Mouse (Mus musculus) cerebellum, adult 9-10 months (tissue): ENCODE results near the gene Ypel1.

ENCODE experiments used
- DNase-seq: peaks from one replicate; pipeline ENCODE4 v3.0.0; 2022

Gene Ypel1

GRCm38 (mm10) chr16:17088346-17088745 lies 18.9 kb downstream of the Ypel1 start:
- DNase-seq = no peak

GRCm38 (mm10) chr16:17096938-17097337 lies 27.4 kb downstream of the Ypel1 start:
- DNase-seq = no peak

- DNase-seq = no peak
Observed at GRCm38 (mm10) chr16:17102630-17103220, 33.2 kb downstream of the Ypel1 start.

GRCm38 (mm10) chr16:17104600-17104999 lies 35.1 kb downstream of the Ypel1 start:
- DNase-seq = no peak

- peak; percentile 78 for DNase-seq
Observed at GRCm38 (mm10) chr16:17110771-17111743, 41.6 kb downstream of the Ypel1 start, which contains the start of gene Ppil2. TSS of gene Ppil2 (minus strand) at chr16:17111257.

GRCm38 (mm10) chr16:17117309-17117799 lies 47.9 kb downstream of the Ypel1 start:
- no peak for DNase-seq

GRCm38 (mm10) chr16:17121569-17121968 lies 52.1 kb downstream of the Ypel1 start:
- no peak for DNase-seq

GRCm38 (mm10) chr16:17124119-17124870 lies 54.8 kb downstream of the Ypel1 start:
- DNase-seq = no peak

- DNase-seq = peak; percentile 64
Observed at GRCm38 (mm10) chr16:17124871-17125520, 55.5 kb downstream of the Ypel1 start, which contains the start of gene 2610318N02Rik. TSS of gene 2610318N02Rik (minus strand) at chr16:17125167.

GRCm38 (mm10) chr16:17127292-17127691 lies 57.8 kb downstream of the Ypel1 start:
- no peak for DNase-seq

GRCm38 (mm10) chr16:17131191-17132088 lies 61.9 kb downstream of the Ypel1 start:
- DNase-seq = no peak

GRCm38 (mm10) chr16:17132089-17132905 lies 62.8 kb downstream of the Ypel1 start, which contains the start of gene Sdf2l1:
TSS of gene Sdf2l1 (minus strand) at chr16:17132383.
- DNase-seq = peak; percentile 98

GRCm38 (mm10) chr16:17132906-17133200 lies 63.4 kb downstream of the Ypel1 start:
- DNase-seq = no peak
